Mouse (Mus musculus) hindbrain, embryonic 13.5 days (tissue): ENCODE data around the gene Rtn1. TPM values are rescaled to one million over a fixed set of nuclear protein-coding genes. Genes with fewer than 3 reads are reported as not detected.
A peak's percentile ranks its signal among the peaks of the same experiment; 100 is the strongest.

Experiments
- ATAC-seq: fragments of 200-750 bp; cut with Nextera tagmentation; 2 replicates; pipeline ENCODE4 v1.8.0; 2017; ENCODE audit warnings: moderate TSS enrichment; ENCODE audit not compliant: low FRiP score
- H3K27ac ChIP-seq: fragments of 300-500 bp; sonication (generic); 2 replicates; pipeline ENCODE4 v1.5.1; 2015; ENCODE audit warnings: inconsistent platforms, mild to moderate bottlenecking, moderate library complexity
- H3K27me3 ChIP-seq: fragments of 300-500 bp; sonication (generic); 2 replicates; pipeline ENCODE4 v1.6.1; 2015; ENCODE audit warnings: mild to moderate bottlenecking, inconsistent platforms
- H3K36me3 ChIP-seq: fragments of 300-500 bp; sonication (generic); 2 replicates; pipeline ENCODE4 v1.6.1; 2015; ENCODE audit warnings: mild to moderate bottlenecking, inconsistent platforms
- H3K4me1 ChIP-seq: fragments of 300-500 bp; sonication (generic); replicated peaks from 2 replicates; pipeline ENCODE4 v1.6.1; 2015; ENCODE audit warnings: inconsistent platforms
- H3K4me2 ChIP-seq: fragments of 300-500 bp; sonication (generic); 2 replicates; pipeline ENCODE4 v1.6.1; 2015; ENCODE audit warnings: inconsistent platforms, mild to moderate bottlenecking, moderate library complexity
- H3K4me3 ChIP-seq: fragments of 300-500 bp; sonication (generic); 2 replicates; pipeline ENCODE4 v1.5.1; 2015; ENCODE audit warnings: mild to moderate bottlenecking, inconsistent platforms
- H3K9ac ChIP-seq: fragments of 300-500 bp; sonication (generic); 2 replicates; pipeline ENCODE4 v1.6.1; 2015; ENCODE audit warnings: mild to moderate bottlenecking, inconsistent platforms
- H3K9me3 ChIP-seq: fragments of 300-500 bp; sonication (generic); 2 replicates; pipeline ENCODE4 v1.6.1; 2016; ENCODE audit warnings: inconsistent platforms
- WGBS: fragments of 180-500 bp; shearing (Covaris S2); methylation state at CpG from one replicate; pipeline ENCODE4 v1.1.7; 2015; 5-methylcytosine and 5-hydroxymethylcytosine counted together
- polyA plus RNA-seq: library from polyadenylated mRNA; unstranded; fragments of >200 nt; fragmentation: Nextera tagmentation; extraction: Ambion mirVana; gene quantifications from 2 replicates; pipeline ENCODE4 v1.2.1, GENCODE M21; 2015

The Rtn1 gene
- polyA plus RNA-seq, 1 experiment from 2014 or later, result 2,446 TPM

GRCm38 (mm10) chr12:72343639-72344038, 65.2 kb downstream of the Rtn1 start:
- no peak overlapping the region for H3K9ac ChIP-seq
- no peaks in the 10 kb centered on the region for H3K9me3 ChIP-seq
- no peaks in the 10 kb centered on the region for H3K27me3 ChIP-seq
- H3K4me1 ChIP-seq, result no peaks in the 10 kb centered on the region
- no peak overlapping the region for H3K27ac ChIP-seq
- H3K36me3 ChIP-seq, result no peaks in the 10 kb centered on the region
- no peak overlapping the region for H3K4me3 ChIP-seq
- no peak for ATAC-seq
- H3K4me2 ChIP-seq, result no peak overlapping the region
- 36% methylated on average over 2 of the region's 2 CpGs for WGBS

- H3K4me3 ChIP-seq, result no peak overlapping the region
- H3K9ac ChIP-seq, result no peak overlapping the region
- WGBS, result 94% methylated on average over 13 of the region's 13 CpGs
These were observed 72.8 kb downstream of the Rtn1 start for GRCm38 (mm10) chr12:72336009-72336408.

GRCm38 (mm10) chr12:72332488-72333013, 76.3 kb downstream of the Rtn1 start:
- H3K9ac ChIP-seq, result no peak overlapping the region
- 0 out of 2 replicates have a peak, but pooled peaks cover 4% of the 10 kb centered on the region for H3K36me3 ChIP-seq
- no peaks in the 10 kb centered on the region for H3K27me3 ChIP-seq
- H3K4me3 ChIP-seq, result no peak overlapping the region
- peaks cover 14% of the 10 kb centered on the region for H3K4me1 ChIP-seq
- no peaks in the 10 kb centered on the region for H3K9me3 ChIP-seq
- WGBS, result 84% methylated on average over 5 of the region's 5 CpGs
- no peak overlapping the region for H3K27ac ChIP-seq
- ATAC-seq, result no peak
- no peak overlapping the region for H3K4me2 ChIP-seq

More at GRCm38 (mm10) chr12:72336009-72336408, 72.8 kb downstream of the Rtn1 start:
- Histone ChIP-seq H3K36me3 (0 out of 2 replicates have a peak, but pooled peaks cover 4% of the 10 kb centered on the region), H3K4me1 (peaks cover 15% of the 10 kb centered on the region), H3K4me2 (no peak overlapping the region), H3K27ac (no peak overlapping the region), H3K27me3 (no peaks in the 10 kb centered on the region), H3K9me3 (no peaks in the 10 kb centered on the region)
- ATAC-seq, result no peak

- no peak overlapping the region for H3K9ac ChIP-seq
- no peaks in the 10 kb centered on the region for H3K27me3 ChIP-seq
- no peak overlapping the region for H3K4me2 ChIP-seq
- no peak overlapping the region for H3K27ac ChIP-seq
- 0 out of 2 replicates have a peak, but pooled peaks cover 4% of the 10 kb centered on the region for H3K36me3 ChIP-seq
- ATAC-seq, result no peak
- WGBS, result 65% methylated on average over 7 of the region's 7 CpGs
- H3K4me1 ChIP-seq, result peaks cover 13% of the 10 kb centered on the region
- H3K9me3 ChIP-seq, result no peaks in the 10 kb centered on the region
- H3K4me3 ChIP-seq, result no peak overlapping the region
These were observed 76.9 kb downstream of the Rtn1 start for GRCm38 (mm10) chr12:72331912-72332487.

GRCm38 (mm10) chr12:72326087-72326486, 82.8 kb downstream of the Rtn1 start:
- no peak for ATAC-seq
- Histone ChIP-seq H3K9me3 (no peaks in the 10 kb centered on the region), H3K27ac (no peak overlapping the region), H3K4me1 (peaks cover 10% of the 10 kb centered on the region), H3K36me3 (no peaks in the 10 kb centered on the region), H3K9ac (no peak overlapping the region), H3K4me3 (no peak overlapping the region), H3K4me2 (no peak overlapping the region), H3K27me3 (no peaks in the 10 kb centered on the region)

- no peak overlapping the region for H3K27ac ChIP-seq
- H3K4me2 ChIP-seq, result no peak overlapping the region
- H3K9ac ChIP-seq, result no peak overlapping the region
- WGBS, result 28% methylated on average over 5 of the region's 5 CpGs
- H3K4me1 ChIP-seq, result peaks cover 10% of the 10 kb centered on the region
- H3K27me3 ChIP-seq, result no peaks in the 10 kb centered on the region
- peak; percentile 27 for ATAC-seq
- no peaks in the 10 kb centered on the region for H3K9me3 ChIP-seq
- H3K4me3 ChIP-seq, result no peak overlapping the region
- no peaks in the 10 kb centered on the region for H3K36me3 ChIP-seq
These were observed 83.8 kb downstream of the Rtn1 start for GRCm38 (mm10) chr12:72325025-72325424.

- H3K4me2 ChIP-seq, result no peak overlapping the region
- no peaks in the 10 kb centered on the region for H3K27me3 ChIP-seq
- 80% methylated on average over 10 of the region's 10 CpGs for WGBS
- no peak overlapping the region for H3K4me3 ChIP-seq
- ATAC-seq, result no peak
- H3K27ac ChIP-seq, result no peak overlapping the region
- peaks cover 10% of the 10 kb centered on the region for H3K4me1 ChIP-seq
- no peaks in the 10 kb centered on the region for H3K9me3 ChIP-seq
- H3K36me3 ChIP-seq, result no peaks in the 10 kb centered on the region
- no peak overlapping the region for H3K9ac ChIP-seq
These were observed 84.5 kb downstream of the Rtn1 start for GRCm38 (mm10) chr12:72324210-72324871.

GRCm38 (mm10) chr12:72323778-72324177, 85.1 kb downstream of the Rtn1 start:
- Histone ChIP-seq H3K27ac (no peak overlapping the region), H3K9ac (no peak overlapping the region), H3K4me2 (no peak overlapping the region), H3K27me3 (no peaks in the 10 kb centered on the region), H3K36me3 (no peaks in the 10 kb centered on the region), H3K4me3 (no peak overlapping the region), H3K4me1 (peaks cover 10% of the 10 kb centered on the region), H3K9me3 (no peaks in the 10 kb centered on the region)
- ATAC-seq, result no peak
- WGBS, result 48% methylated on average over 4 of the region's 4 CpGs

GRCm38 (mm10) chr12:72315732-72316465, 93.0 kb downstream of the Rtn1 start:
- no peak overlapping the region for H3K4me3 ChIP-seq
- H3K4me2 ChIP-seq, result no peak overlapping the region
- H3K27me3 ChIP-seq, result no peaks in the 10 kb centered on the region
- 56% methylated on average over 15 of the region's 15 CpGs for WGBS
- H3K9me3 ChIP-seq, result no peaks in the 10 kb centered on the region
- H3K9ac ChIP-seq, result no peak overlapping the region
- peak; percentile 66; the same call in 1 of the 2 replicates for ATAC-seq
- no peaks in the 10 kb centered on the region for H3K36me3 ChIP-seq
- H3K27ac ChIP-seq, result peak overlapping the region; percentile 25
- H3K4me1 ChIP-seq, result peaks cover 6% of the 10 kb centered on the region

GRCm38 (mm10) chr12:72310818-72311217, 98.0 kb downstream of the Rtn1 start:
- H3K27me3 ChIP-seq, result no peaks in the 10 kb centered on the region
- no peak overlapping the region for H3K4me2 ChIP-seq
- no peak overlapping the region for H3K4me3 ChIP-seq
- H3K9ac ChIP-seq, result no peak overlapping the region
- no peaks in the 10 kb centered on the region for H3K9me3 ChIP-seq
- 90% methylated on average over 6 of the region's 6 CpGs for WGBS
- H3K36me3 ChIP-seq, result peaks cover 7% of the 10 kb centered on the region
- ATAC-seq, result no peak
- H3K4me1 ChIP-seq, result peaks cover 10% of the 10 kb centered on the region
- H3K27ac ChIP-seq, result no peak overlapping the region

- H3K9me3 ChIP-seq, result no peaks in the 10 kb centered on the region
- H3K4me3 ChIP-seq, result no peak overlapping the region
- H3K27me3 ChIP-seq, result no peaks in the 10 kb centered on the region
- ATAC-seq, result no peak
- H3K36me3 ChIP-seq, result peaks cover 12% of the 10 kb centered on the region
- H3K27ac ChIP-seq, result no peak overlapping the region
- 82% methylated on average over 8 of the region's 8 CpGs for WGBS
- peaks cover 28% of the 10 kb centered on the region for H3K4me1 ChIP-seq
- no peak overlapping the region for H3K9ac ChIP-seq
- H3K4me2 ChIP-seq, result no peak overlapping the region
These were observed 100.3 kb downstream of the Rtn1 start for GRCm38 (mm10) chr12:72308506-72308905.

- Histone ChIP-seq H3K4me3 (no peak overlapping the region), H3K27ac (no peak overlapping the region), H3K27me3 (no peaks in the 10 kb centered on the region), H3K9ac (no peak overlapping the region), H3K4me1 (peaks cover 37% of the 10 kb centered on the region), H3K36me3 (peaks cover 16% of the 10 kb centered on the region), H3K4me2 (no peak overlapping the region), H3K9me3 (no peaks in the 10 kb centered on the region)
- WGBS, result 90% methylated on average over 11 of the region's 11 CpGs
- ATAC-seq, result no peak
These were observed 102.6 kb downstream of the Rtn1 start for GRCm38 (mm10) chr12:72306281-72306680.
